Mouse (Mus musculus): ENCODE measurements around the gene AI597479. TPM values are rescaled to one million over a fixed set of nuclear protein-coding genes. Genes with fewer than 3 reads are reported as not detected.
"Not testable (repeated sequence)": the region's sequence is repeated elsewhere in the genome, so short reads cannot be mapped to it uniquely, and the experiment has no call there.

AI597479 gene
- polyA plus RNA-seq, 1 experiment from 2014 or later, result 32.0 TPM

DNA sequence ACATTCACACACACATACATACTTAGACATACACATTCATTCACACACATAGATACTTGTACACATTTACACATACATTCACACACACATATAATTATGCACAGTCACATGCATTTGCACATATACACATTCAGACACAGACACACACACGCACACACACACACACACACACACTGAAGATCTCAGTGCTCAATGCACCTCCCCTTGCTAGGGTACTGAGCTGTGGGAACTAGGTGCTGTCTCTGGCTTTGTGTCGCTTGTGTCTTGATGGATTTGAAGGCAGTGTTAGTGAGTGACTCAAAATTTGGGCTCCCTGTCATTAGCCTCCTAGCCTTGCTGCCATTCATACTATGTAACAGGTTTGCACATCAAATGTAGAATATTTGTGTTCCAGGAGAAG is 24.1 kb downstream of the AI597479 start:
- H3K9me3 ChIP-seq (ENCODE audit: low read depth, low read length), result no peaks in the 10 kb centered on the region
- no peak overlapping the region for H3K4me2 ChIP-seq
- no peaks in the 10 kb centered on the region for H3K4me1 ChIP-seq (ENCODE audit: insufficient read depth)
- H3K9ac ChIP-seq, result no peak overlapping the region
- H3K27me3 ChIP-seq (ENCODE audit: insufficient read depth, low read length), result no peaks in the 10 kb centered on the region
- no peak for TF ChIP-seq CTCF (IDR thresholded peaks at IDR 0.05; ENCODE audit: low read depth)
- no peak overlapping the region for H3K27ac ChIP-seq (ENCODE audit: low read depth)
- ATAC-seq (ENCODE audit: insufficient read depth) (no peak), DNase-seq (no peak)
- H3K36me3 ChIP-seq (ENCODE audit: insufficient read depth), result peaks cover 22% of the 10 kb centered on the region
- no peak overlapping the region for H3K4me3 ChIP-seq (ENCODE audit: low read depth, low read length)
- WGBS, result 85% methylated on average over 2 of the region's 2 CpGs

DNA sequence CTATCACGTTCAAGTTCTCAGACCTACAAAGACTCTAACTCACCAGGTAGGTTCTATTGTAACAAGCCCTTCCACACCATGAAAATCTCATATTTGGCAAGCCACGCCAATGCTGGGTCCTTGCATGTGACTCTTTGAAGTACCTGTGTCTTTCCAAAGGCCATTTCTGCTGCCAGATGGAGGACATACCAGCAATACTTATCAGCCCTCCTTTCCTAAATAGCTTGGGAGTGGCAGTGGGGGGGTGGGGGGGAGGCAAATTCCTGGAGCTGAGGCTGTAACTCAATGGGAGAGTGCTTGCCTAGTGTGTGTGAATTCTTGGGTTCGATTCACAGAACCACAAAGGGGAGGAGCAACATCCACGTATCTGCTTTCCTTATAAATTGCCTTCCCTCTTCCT is 26.2 kb downstream of the AI597479 start:
- TF ChIP-seq CTCF (IDR thresholded peaks at IDR 0.05; ENCODE audit: low read depth), result no peak
- Histone ChIP-seq H3K27ac (ENCODE audit: low read depth) (no peak overlapping the region), H3K4me3 (ENCODE audit: low read depth, low read length) (no peak overlapping the region), H3K27me3 (ENCODE audit: insufficient read depth, low read length) (no peaks in the 10 kb centered on the region), H3K4me2 (no peak overlapping the region), H3K9me3 (ENCODE audit: low read depth, low read length) (no peaks in the 10 kb centered on the region), H3K9ac (no peak overlapping the region), H3K4me1 (ENCODE audit: insufficient read depth) (no peaks in the 10 kb centered on the region), H3K36me3 (ENCODE audit: insufficient read depth) (peaks cover 24% of the 10 kb centered on the region)
- no peak for DNase-seq
- ATAC-seq (ENCODE audit: insufficient read depth), result no peak
- WGBS, result 74% methylated on average over 4 of the region's 4 CpGs

DNA sequence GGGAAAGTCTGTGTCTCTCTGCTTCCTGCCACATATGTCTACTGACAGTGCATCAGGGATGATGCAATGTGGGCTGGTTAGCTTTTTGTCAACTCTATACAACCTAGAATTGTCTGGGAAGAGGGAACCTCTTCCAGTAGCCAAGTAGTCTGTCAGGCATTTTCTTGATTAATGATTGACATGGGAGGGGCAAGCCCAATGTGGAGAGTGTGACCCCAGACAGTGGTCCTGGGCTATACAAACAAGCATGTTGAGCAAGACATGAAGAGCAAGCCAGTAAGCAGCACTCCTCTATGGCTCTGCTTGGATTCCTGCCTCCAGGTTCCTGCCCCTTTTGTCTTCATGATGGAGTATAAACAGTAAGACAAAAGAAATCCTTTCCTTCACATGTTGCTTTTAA is 28.7 kb downstream of the AI597479 start:
- H3K36me3 ChIP-seq (ENCODE audit: insufficient read depth), result peaks cover 24% of the 10 kb centered on the region
- H3K4me1 ChIP-seq (ENCODE audit: insufficient read depth), result no peaks in the 10 kb centered on the region

DNA sequence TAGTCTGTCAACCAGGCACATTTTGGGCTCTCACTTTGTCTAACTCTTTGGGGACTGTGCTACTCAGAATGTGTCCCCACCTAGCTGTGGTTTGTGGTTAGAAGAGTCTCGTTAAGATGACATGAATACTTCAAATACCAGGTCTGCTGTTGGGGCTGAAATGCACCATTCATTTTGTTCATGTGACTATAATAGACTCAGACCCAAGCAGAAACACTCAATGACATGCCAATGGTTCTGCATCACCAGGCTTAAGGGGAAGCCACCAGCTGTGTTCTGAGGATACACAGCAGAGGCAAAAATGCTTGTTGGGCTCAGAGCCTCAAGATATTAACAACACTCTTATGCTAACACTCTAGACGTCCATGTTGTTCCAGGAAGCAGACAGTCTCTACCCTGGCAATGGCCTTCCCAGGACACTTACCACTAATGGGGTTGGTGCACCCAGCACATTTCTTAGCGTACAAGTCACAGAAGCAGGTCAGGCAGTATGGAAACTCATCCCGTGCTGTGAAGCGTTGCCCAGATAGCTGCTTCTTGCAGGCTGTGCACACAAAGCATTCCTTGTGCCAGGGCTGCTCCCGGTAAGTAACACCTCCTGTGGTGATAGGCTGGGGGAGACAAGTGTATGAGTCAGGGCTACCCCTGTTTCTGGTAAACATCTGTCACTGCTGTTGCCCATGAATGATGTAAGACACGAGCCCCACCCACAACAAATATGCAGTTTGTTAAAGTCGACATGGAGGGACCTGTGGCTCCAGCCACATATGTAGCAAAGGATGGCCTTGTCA is 29.5 kb downstream of the AI597479 start:
- 63% methylated on average over 8 of the region's 8 CpGs for WGBS
- no peak for DNase-seq

More for the DNA sequence above, 28.7 kb downstream of the AI597479 start:
- H3K27me3 ChIP-seq (ENCODE audit: insufficient read depth, low read length), result no peaks in the 10 kb centered on the region
- DNase-seq (no peak), ATAC-seq (ENCODE audit: insufficient read depth) (no peak)
- no peak overlapping the region for H3K4me3 ChIP-seq (ENCODE audit: low read depth, low read length)
- no peak overlapping the region for H3K4me2 ChIP-seq
- H3K9me3 ChIP-seq (ENCODE audit: low read depth, low read length), result no peaks in the 10 kb centered on the region
- H3K9ac ChIP-seq, result no peak overlapping the region
- no peak overlapping the region for H3K27ac ChIP-seq (ENCODE audit: low read depth)
- no peak for TF ChIP-seq CTCF (IDR thresholded peaks at IDR 0.05; ENCODE audit: low read depth)

DNA sequence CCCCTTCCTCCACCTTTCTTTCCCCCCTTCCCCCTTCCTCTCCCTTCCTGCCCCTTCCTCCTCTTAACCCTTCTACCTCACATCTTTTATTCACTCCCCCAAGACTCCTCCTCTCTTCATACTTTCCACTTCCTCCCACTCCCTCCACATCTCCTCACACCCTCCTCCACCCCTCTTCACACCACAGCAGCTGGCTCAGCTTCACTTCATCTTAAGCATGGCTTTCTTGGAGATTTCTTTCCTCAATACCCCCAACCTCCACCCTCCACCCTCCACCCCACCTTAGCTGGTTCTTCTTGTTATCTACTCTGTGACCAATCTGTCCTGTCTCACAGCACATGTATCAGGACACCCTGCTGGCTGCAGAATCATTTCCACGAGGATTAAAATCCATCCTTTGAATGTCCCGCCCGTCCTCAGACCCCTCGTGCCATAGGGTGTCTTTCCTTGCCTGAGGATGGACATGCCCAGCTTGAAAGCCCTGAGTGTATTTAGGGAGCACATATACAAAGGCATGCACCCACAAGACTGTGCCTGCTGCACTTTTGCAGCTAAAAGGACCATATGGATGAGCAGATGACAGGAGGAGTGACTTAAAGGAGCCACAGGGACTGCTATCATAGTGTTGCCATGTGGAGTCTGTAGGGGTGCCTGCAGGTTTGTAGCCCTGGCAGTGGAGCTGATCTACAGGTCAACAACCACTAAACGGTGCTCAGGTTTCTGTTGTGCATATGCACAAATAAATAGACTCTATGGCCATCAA is 31.9 kb downstream of the AI597479 start:
- no peak for TF ChIP-seq CTCF (IDR thresholded peaks at IDR 0.05; ENCODE audit: low read depth)
- no peaks in the 10 kb centered on the region for H3K4me1 ChIP-seq (ENCODE audit: insufficient read depth)
- H3K4me3 ChIP-seq (ENCODE audit: low read depth, low read length), result no peak overlapping the region
- 59% methylated on average over 5 of the region's 5 CpGs for WGBS
- no peak overlapping the region for H3K9ac ChIP-seq
- DNase-seq (no peak), ATAC-seq (ENCODE audit: insufficient read depth) (no peak)
- no peak overlapping the region for H3K4me2 ChIP-seq
- no peaks in the 10 kb centered on the region for H3K9me3 ChIP-seq (ENCODE audit: low read depth, low read length)
- no peaks in the 10 kb centered on the region for H3K27me3 ChIP-seq (ENCODE audit: insufficient read depth, low read length)
- H3K27ac ChIP-seq (ENCODE audit: low read depth), result no peak overlapping the region
- H3K36me3 ChIP-seq (ENCODE audit: insufficient read depth), result peaks cover 11% of the 10 kb centered on the region

More for the DNA sequence above, 29.5 kb downstream of the AI597479 start:
- Histone ChIP-seq H3K9me3 (ENCODE audit: low read depth, low read length) (no peaks in the 10 kb centered on the region), H3K27ac (ENCODE audit: low read depth) (no peak overlapping the region), H3K4me3 (ENCODE audit: low read depth, low read length) (no peak overlapping the region), H3K36me3 (ENCODE audit: insufficient read depth) (peaks cover 21% of the 10 kb centered on the region), H3K4me2 (no peak overlapping the region), H3K4me1 (ENCODE audit: insufficient read depth) (no peaks in the 10 kb centered on the region), H3K9ac (no peak overlapping the region), H3K27me3 (ENCODE audit: insufficient read depth, low read length) (no peaks in the 10 kb centered on the region)
- no peak for ATAC-seq (ENCODE audit: insufficient read depth)
- TF ChIP-seq CTCF (IDR thresholded peaks at IDR 0.05; ENCODE audit: low read depth), result no peak

DNA sequence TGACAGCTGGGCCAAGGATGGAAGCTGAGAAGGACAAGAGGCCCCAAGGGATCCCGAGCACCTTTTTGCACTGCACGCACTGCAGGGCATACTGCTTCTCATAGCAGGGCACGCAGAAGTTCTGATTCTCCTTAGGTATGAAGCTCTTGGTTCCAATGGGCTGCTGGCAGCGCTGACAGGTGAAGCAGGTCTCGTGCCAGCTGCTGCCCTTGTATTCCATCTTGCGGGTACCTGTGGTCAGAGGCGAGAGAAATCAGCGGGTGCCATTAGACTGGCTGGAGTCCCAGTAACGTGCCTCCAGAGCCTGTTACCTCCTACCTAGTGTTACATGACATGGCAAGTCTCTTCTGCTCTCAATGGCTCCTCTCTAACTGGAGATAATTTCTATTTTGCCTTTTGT is 33.1 kb downstream of the AI597479 start:
- H3K9me3 ChIP-seq (ENCODE audit: low read depth, low read length), result no peaks in the 10 kb centered on the region
- peaks cover 15% of the 10 kb centered on the region for H3K36me3 ChIP-seq (ENCODE audit: insufficient read depth)
- DNase-seq (no peak), ATAC-seq (ENCODE audit: insufficient read depth) (no peak)
- no peak overlapping the region for H3K4me2 ChIP-seq
- no peaks in the 10 kb centered on the region for H3K27me3 ChIP-seq (ENCODE audit: insufficient read depth, low read length)
- no peak for TF ChIP-seq CTCF (IDR thresholded peaks at IDR 0.05; ENCODE audit: low read depth)
- 89% methylated on average over 9 of the region's 9 CpGs for WGBS
- no peak overlapping the region for H3K4me3 ChIP-seq (ENCODE audit: low read depth, low read length)
- no peaks in the 10 kb centered on the region for H3K4me1 ChIP-seq (ENCODE audit: insufficient read depth)
- H3K27ac ChIP-seq (ENCODE audit: low read depth), result no peak overlapping the region
- H3K9ac ChIP-seq, result no peak overlapping the region

DNA sequence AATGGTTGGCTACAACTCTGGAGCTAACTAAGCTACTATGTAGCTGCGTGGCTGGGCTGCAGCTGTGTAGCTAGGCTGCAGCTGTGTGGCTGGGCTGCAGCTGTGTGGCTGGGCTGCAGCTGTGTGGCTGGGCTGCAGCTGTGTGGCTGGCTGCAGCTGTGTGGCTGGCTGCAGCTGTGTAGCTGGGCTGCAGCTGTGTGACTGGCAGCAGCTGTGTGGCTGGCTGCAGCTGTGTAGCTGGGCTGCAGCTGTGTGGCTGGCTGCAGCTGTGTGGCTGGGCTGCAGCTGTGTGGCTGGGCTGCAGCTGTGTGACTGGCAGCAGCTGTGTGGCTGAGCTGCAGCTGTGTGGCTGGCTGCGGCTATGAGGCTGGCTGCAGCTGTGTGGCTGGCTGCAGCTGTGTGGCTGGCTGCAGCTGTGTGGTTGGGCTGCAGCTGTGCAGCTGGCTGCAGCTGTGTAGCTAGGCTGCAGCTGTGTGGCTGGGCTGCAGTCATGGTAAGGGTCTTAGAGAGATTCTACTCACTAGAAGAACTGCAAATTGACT is 38.0 kb downstream of the AI597479 start:
- not testable (repeated sequence) for H3K27me3 ChIP-seq (ENCODE audit: insufficient read depth, low read length); H3K4me1 ChIP-seq (ENCODE audit: insufficient read depth); H3K27ac ChIP-seq (ENCODE audit: low read depth); H3K4me3 ChIP-seq (ENCODE audit: low read depth, low read length); H3K4me2 ChIP-seq; H3K36me3 ChIP-seq (ENCODE audit: insufficient read depth); ATAC-seq (ENCODE audit: insufficient read depth); H3K9ac ChIP-seq; H3K9me3 ChIP-seq (ENCODE audit: low read depth, low read length); DNase-seq
- WGBS, result 63% methylated on average over 2 of the region's 2 CpGs
